ENCODE assay signal across 9 mouse cellular contexts in genomic region chr17:74865694-74866564, GRCm38 (mm10).
A peak's percentile ranks its signal among the peaks of the same experiment; 100 is the strongest.
DNase-seq lines count a peak whose midpoint lies in the region; ATAC-seq and TF ChIP-seq lines count a peak whose summit lies in the region.
"Had no signal": no experiment of that assay in that cellular context is flagged by ENCODE, and none has a peak within 500 bp of the region (broad histone marks: within the 10 kb centered on the region; RNA-seq: fewer than 3 reads in every experiment).

No protein-coding gene starts in this region.

- H3K27me3 ChIP-seq in hindbrain, embryonic 13.5 days, result no peaks in the 10 kb centered on the region
- no peaks in the 10 kb centered on the region for H3K27me3 ChIP-seq in hindbrain, postnatal 0 days (ENCODE audit: insufficient read depth, low read length)
- H3K27me3 ChIP-seq in lung, postnatal 0 days (replicated peaks; ENCODE audit: insufficient read depth, low read length), result no peaks in the 10 kb centered on the region
- H3K27me3 ChIP-seq in limb, embryonic 13.5 days, result no peaks in the 10 kb centered on the region

- H3K9ac ChIP-seq in hindbrain, embryonic 13.5 days, result no peak overlapping the region
- H3K9ac ChIP-seq in hindbrain, postnatal 0 days (replicated peaks; ENCODE audit: low read length), result no peak overlapping the region
- no peak overlapping the region for H3K9ac ChIP-seq in lung, postnatal 0 days (replicated peaks; ENCODE audit: low read depth)
- H3K9ac ChIP-seq in limb, embryonic 13.5 days, result no peak overlapping the region

- no peak for TF ChIP-seq CTCF in hindbrain, postnatal 0 days (IDR thresholded peaks at IDR 0.05; ENCODE audit: low read depth)
- no peak for TF ChIP-seq CTCF in lung, postnatal 0 days (IDR thresholded peaks at IDR 0.05)

- H3K4me1 ChIP-seq in hindbrain, embryonic 13.5 days (replicated peaks), result peaks cover 37% of the 10 kb centered on the region
- H3K4me1 ChIP-seq in hindbrain, postnatal 0 days (ENCODE audit: insufficient read depth, low read length), result no peaks in the 10 kb centered on the region
- H3K4me1 ChIP-seq in lung, postnatal 0 days (ENCODE audit: insufficient read depth, low read depth, low read length), result peaks cover 18% of the 10 kb centered on the region; the same call in 1 of the 2 replicates
- H3K4me1 ChIP-seq in limb, embryonic 13.5 days, result peaks cover 78% of the 10 kb centered on the region

- no peaks in the 10 kb centered on the region for H3K9me3 ChIP-seq in hindbrain, embryonic 13.5 days
- no peaks in the 10 kb centered on the region for H3K9me3 ChIP-seq in hindbrain, postnatal 0 days (ENCODE audit: low read length)
- no peaks in the 10 kb centered on the region for H3K9me3 ChIP-seq in lung, postnatal 0 days (ENCODE audit: low read length)
- no peaks in the 10 kb centered on the region for H3K9me3 ChIP-seq in limb, embryonic 13.5 days

- H3K4me3 ChIP-seq in hindbrain, embryonic 13.5 days, result no peak overlapping the region
- no peak overlapping the region for H3K4me3 ChIP-seq in hindbrain, postnatal 0 days (ENCODE audit: low read length)
- no peak overlapping the region for H3K4me3 ChIP-seq in lung, postnatal 0 days (ENCODE audit: low read depth, low read length)
- no peak overlapping the region for H3K4me3 ChIP-seq in limb, embryonic 13.5 days

- H3K4me2 ChIP-seq in hindbrain, embryonic 13.5 days, result no peak overlapping the region
- no peak overlapping the region for H3K4me2 ChIP-seq in hindbrain, postnatal 0 days (ENCODE audit: low read depth, low read length)
- H3K4me2 ChIP-seq in lung, postnatal 0 days (replicated peaks; ENCODE audit: low read depth, low read length), result no peak overlapping the region
- no peak overlapping the region; the same call in 1 of the 2 replicates for H3K4me2 ChIP-seq in limb, embryonic 13.5 days (replicated peaks)
- H3K4me2 ChIP-seq: midbrain, embryonic 11.5 days had no signal

- no peak for TF ChIP-seq EP300 in lung, postnatal 0 days (IDR thresholded peaks at IDR 0.05)

- no peak for ATAC-seq in hindbrain, embryonic 13.5 days (ENCODE audit: low FRiP score)
- ATAC-seq in hindbrain, postnatal 0 days, result no peak
- ATAC-seq in lung, postnatal 0 days, result no peak
- no peak for ATAC-seq in limb, embryonic 13.5 days (ENCODE audit: low FRiP score, low read depth)
- ATAC-seq in cerebellum, adult (ENCODE audit: insufficient number of reproducible peaks, low FRiP score, low TSS enrichment), result no peak

- H3K27ac ChIP-seq in hindbrain, embryonic 13.5 days, result peak overlapping the region; percentile 20; the same call in 1 of the 2 replicates
- H3K27ac ChIP-seq in hindbrain, postnatal 0 days, result no peak overlapping the region; the same call in 1 of the 2 replicates
- peak overlapping the region; percentile 52 for H3K27ac ChIP-seq in lung, postnatal 0 days (ENCODE audit: low read length)
- peak overlapping the region; percentile 81 for H3K27ac ChIP-seq in limb, embryonic 13.5 days

- 82% methylated on average over 16 of the region's 16 CpGs for WGBS in hindbrain, embryonic 13.5 days
- 75% methylated on average over 16 of the region's 16 CpGs for whole genome bisulfite sequencing in hindbrain, postnatal 0 days
- 67% methylated on average over 16 of the region's 16 CpGs for WGBS in lung, postnatal 0 days
- 72% methylated on average over 16 of the region's 16 CpGs for WGBS in limb, embryonic 13.5 days

- DNase-seq in hindbrain, postnatal 0 days (ENCODE audit: low spot score), result no peak
- DNase-seq in lung, postnatal 0 days (ENCODE audit: low spot score), result no peak
- no peak for DNase-seq in lung, adult 18-20 months
- DNase-seq in embryo, embryonic 9.5 days (ENCODE audit: extremely low spot score), result no peak
- DNase-seq: thymus, postnatal 4 days had no signal

- H3K36me3 ChIP-seq in hindbrain, embryonic 13.5 days, result no peaks in the 10 kb centered on the region
- no peaks in the 10 kb centered on the region for H3K36me3 ChIP-seq in hindbrain, postnatal 0 days (ENCODE audit: insufficient read depth, low read length)
- H3K36me3 ChIP-seq in lung, postnatal 0 days (ENCODE audit: insufficient read depth, low read length), result no peaks in the 10 kb centered on the region
- no peaks in the 10 kb centered on the region for H3K36me3 ChIP-seq in limb, embryonic 13.5 days
